Mouse (Mus musculus) right cerebral cortex, postnatal 10 days (tissue): ENCODE data around the gene Angptl7.

ENCODE experiments used
- DNase-seq, 2 experiments: peaks; one replicate each; pipeline ENCODE4 v3.0.0; 2021; ENCODE audit warnings: low spot score in 2 of 2

Angptl7 gene

DNA sequence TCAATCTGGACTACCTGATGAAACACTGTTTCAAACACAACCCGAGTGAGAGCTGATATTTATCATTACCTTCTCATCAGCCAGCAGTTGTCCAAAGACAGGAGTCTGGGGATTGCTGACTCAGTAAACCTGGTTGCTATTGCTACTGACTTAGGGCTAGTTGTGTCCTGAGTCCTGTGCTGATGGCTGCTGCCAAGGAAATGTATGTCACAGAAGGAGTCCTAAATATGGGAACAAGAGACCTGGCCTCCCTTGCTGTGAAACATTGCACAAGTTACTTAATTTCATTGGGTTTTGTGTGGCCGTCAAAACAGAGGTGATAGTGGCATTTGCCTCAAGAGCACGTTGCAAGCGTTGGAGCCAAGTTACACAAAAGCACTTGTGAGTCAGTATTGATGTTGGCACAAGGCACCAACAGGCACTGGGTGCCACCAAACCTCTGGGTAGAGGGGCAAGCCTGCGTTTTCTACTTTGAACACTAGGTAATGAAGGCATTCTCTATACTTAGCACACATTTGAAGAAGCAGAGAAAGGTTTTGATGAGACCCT is 44.7 kb downstream of the Angptl7 start:
- DNase-seq, result no peak

DNA sequence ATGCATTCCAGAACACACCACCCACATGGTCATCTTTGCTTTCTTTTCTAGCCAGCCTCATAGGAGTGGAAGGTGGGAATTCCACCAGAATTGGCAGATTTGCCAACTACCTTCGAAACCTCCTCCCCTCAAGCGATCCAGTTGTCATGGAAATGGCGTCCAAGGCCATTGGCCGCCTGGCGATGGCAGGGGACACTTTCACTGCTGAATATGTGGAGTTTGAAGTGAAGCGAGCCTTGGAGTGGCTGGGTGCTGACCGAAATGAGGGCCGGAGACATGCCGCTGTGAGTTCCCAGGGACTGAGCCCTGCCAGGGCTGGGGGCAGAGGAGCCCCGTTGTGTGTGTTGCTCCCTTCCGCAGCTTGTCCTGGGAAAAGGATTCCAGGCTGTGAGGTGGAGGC is 46.6 kb downstream of the Angptl7 start:
- DNase-seq, result no peak

DNA sequence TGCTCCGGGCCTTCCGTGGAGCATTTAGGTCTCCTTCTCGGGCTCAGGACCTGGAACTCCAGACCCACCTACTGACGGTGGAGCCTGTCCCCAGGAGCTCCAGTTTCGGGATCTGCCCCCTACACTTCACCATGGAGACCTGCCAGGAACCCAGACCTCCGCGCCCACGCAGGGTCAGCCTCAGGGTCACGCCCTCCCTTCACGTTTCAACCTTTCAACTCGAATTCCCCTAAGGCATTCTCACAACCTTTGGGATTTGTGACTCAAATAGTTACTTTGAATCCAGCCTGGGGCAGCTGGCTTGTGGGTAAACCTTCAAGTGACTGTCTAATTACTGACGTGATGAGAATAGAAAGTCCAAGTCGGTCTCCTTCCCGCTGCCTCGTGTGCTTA is 51.4 kb downstream of the Angptl7 start:
- DNase-seq, result peak; percentile 63 to 64

DNA sequence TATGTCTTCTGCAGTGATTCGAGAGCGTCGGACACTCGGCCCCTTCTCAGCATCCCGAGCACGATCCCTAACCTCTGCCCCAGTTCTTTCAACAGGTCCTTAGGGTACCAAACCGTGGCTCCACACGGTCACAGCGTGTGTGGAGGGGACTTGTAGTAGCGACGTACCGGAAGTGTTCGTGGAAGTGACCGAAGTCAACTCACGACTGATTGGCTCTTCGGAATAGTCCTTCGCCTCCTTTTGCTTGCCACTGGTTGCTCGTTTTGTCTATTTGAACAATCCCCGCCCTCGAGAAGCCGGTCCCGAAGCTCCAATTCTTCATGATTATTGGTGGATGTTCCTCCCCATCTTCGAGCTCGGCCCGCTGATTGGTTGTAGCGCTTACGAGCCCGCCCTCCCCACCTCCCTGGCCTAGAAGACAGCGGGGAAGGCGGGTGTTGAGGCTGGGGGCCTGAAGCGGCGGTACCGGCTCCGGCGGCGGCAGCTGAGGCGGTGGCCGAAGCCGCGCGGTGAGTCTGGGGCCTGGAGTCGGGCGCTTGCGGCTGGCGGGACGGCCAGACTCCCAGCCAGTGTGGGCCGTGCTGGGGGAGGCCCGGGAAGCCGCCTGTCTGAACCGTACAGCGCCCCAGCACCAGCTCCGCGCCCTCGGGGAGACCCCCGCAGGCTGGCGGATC is 51.9 kb downstream of the Angptl7 start, which contains the start of gene Mtor:
Gene Mtor (plus strand): TSS at position 433 of the 674 bp plus-strand sequence.
- DNase-seq, result peak; percentile 97 to 99
